Mouse (Mus musculus) CD4-positive, CD25-positive, alpha-beta regulatory T cell, adult 2 months (primary cell): ENCODE results near the gene Slc4a3.

Source experiments
- DNase-seq: peaks from one replicate; pipeline ENCODE4 v3.0.0-alpha.2; 2012; ENCODE audit warnings: low read depth, low spot score

Gene Slc4a3

DNA sequence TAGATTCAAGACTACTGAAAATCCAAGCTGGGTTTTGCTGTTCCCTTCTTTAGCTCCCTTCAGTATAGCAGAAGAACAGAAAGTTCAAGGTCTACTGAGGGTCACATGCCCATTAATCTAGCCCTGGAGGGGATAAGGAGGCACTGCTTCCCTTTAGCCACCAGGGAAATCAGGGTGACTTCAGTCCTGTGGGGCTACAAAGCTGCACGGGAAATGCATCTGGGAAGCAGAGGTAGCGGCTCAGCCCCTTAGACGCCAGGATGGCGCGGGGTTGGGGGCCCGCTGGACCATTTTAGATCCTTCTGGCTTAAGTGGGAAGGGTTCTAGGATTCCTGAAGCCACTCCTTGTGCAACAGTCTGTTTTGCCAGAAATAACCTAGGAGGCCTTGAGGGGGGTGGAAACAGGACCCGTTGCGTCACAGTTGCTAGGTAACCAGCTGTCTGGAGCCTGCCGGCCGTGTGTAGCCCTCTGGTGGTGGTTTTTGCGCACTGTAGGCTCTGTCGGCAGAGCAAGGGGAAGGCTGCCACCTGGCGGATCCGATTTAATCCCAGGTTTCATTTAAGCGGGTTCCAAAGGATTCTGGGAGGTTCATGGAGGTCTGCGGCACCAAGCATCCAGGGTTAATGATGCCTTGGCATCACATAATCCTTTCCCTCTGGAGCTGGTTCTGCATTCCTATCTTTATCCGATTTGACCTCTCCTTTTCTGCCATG, 13.3 kb downstream of the Slc4a3 start:
- peak; percentile 83 for DNase-seq

DNA sequence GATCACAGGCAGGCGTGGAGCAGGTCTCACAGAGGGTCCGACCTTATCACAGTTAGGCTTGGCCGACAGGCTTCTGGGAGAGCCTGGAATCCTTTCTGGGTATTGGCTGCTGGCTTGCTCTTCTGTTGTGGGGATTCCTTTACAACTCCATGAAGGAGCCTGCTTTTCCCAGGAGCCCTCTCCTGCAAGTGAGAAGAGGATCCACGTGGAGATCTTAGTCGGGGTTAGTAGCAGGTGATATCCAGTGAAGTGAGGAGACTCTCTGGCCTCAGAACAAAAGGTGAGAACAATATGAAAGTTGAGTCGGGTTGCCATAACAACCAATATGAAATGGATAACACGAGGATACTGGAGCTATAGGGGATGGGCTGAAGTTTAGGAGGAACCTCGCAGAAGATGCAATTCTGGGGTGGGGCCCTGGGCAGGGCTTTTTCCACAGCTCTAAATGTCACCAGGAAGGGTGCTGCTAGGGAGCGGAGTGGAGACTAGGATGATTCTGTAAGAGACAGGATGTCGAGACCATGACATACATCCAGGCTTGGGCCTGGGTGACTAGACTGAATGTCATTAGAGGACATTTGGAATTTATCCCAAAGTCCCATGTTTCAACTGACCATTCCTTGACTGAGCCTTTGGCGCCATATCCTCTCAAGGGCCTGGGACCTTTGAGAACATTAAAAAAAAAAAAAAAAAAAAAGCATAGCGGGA, 14.3 kb downstream of the Slc4a3 start:
- DNase-seq = no peak

DNA sequence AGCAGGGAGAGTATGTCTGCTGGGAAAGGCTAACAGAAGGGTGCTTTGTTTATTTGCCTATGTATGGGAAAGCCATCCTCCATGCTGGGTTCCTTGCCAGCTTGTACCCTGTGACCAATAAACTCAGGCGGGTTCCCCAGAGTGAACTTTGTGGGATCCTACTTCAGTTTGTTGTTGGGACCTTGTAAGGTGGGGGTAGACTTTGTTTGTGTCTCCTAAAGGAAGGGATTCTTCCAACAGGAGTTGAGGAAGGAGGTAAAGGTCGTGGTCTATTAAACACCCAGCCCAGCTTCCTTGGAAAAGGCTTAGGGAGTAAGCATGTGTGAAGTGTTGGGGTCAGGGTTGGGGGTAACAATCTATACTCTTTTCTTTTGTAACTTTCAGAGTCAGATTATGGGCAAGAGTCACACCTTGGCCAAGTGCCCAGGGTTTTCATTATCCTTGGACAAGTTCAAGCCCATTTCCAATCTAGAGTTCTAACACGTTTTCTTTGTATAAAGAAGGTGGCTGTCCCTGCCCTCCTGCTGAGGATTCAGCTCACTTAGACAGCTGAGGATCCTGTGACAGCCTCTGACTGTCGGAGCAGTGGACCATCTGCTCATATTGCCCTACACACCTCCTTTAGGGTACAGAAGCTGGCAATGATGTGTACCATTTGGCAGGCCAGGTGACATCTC, 15.3 kb downstream of the Slc4a3 start:
- DNase-seq = no peak

DNA sequence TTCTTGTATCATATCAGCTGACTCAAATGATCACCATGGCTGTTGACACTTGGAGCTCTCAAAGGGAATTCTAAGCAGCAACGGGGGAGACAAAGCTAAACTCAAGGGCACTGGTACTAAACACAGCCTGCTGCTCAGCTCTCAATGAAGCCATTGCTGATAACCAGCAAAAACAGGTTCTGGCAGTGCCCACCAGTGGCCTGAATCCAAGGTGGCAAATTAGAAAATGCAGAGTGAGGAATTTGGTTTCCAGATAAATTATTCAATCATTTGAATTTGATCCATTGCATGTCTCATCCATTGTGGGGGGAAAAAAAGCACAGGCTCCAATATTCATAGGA, 15.8 kb downstream of the Slc4a3 start:
- DNase-seq = no peak

DNA sequence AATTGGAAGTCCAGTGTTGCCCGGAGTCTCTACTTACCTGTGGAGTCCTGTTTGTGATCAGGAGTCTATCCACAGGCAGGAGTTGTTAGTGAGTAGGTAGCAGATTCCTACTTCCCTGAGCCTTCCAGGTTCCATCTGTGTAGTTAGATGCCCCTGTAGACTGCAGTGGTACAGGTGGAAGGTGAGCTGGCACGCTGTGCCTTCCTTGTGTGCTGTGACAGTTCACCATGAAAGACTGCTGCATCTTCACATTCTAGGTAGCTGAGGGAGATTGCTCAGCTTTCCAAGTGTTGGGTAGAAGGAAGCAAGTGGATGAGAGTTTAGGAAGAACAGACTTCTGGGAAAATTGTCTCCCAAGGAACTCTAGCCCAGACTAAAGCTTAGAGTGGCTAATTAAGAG, 18.0 kb downstream of the Slc4a3 start:
- DNase-seq = no peak

DNA sequence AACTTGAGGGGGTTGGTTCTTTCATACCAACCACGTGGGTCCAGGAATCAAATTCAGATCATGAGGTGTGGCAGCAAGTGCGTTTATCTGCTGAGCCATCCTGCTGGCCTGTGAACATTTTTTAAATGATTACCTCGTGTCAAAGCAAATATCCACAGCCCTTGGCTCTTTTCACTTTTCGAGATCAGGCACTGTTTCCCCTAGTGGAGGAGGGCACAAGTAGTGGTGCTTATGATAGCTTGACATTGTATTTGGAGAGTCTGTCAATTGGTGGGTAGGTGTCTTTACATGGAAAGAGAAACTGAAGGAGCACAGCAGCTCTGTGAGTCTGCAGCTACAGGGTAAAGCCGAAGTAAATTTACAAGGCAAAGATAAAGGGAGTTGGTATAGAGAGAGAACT, 18.9 kb downstream of the Slc4a3 start:
- DNase-seq = no peak

DNA sequence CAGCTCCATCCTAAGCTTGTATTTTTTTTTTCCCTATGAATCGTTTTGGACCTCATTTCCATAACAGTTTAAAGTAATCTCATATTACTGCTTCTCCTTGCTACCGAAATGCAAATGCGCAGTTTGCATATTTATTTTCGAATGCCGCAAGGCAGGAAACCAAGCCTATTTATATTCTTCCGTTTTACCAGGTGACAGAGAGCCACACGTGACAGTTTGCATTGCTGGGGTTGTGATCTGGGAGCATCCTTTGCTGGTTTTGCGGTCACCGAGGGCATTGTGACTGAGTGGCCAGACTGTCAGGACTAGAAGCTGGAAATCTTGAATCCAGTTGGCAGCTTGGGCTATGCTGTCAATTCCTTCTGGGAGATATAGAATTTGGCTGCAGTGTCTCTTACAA, 19.6 kb downstream of the Slc4a3 start:
- no peak for DNase-seq

DNA sequence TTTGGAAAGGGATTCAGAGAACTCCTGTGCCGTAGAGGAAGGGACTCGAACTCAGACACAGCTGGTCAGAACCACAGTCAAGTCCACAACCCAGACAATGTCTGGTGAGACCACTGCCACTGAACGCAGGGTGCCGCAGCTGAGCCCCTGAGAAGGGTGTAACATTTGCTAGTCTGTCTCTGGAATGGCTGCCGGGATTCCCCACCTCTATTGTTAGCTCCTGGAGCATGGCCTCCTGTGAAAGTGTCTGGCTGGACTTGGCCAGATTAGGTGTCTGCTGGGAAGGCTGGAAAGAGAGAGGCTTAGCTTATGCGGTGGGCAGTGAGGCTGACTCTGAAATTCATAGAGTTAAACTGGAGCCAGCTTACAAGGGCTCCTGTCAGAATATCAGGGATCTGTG, 24.3 kb downstream of the Slc4a3 start:
- DNase-seq = no peak

DNA sequence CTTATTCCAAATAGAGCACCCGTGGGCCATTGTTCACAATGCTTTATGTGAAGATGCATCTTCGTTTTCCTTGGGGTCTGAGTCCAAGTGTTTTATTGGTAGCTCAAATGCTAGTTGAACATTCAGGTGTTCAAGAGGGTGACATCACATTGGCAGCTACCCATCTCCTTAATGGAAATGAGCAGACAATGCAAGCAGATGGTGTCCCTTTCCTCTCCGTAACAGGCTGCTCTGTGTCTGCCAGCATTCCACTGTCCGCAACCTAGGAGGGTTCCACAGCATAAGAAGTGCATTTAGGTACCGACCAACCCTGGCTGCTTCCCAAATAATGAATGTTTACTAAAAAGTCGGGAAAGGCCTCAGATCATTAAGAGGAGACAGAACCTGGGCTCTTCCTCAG, 26.7 kb downstream of the Slc4a3 start:
- no peak for DNase-seq

DNA sequence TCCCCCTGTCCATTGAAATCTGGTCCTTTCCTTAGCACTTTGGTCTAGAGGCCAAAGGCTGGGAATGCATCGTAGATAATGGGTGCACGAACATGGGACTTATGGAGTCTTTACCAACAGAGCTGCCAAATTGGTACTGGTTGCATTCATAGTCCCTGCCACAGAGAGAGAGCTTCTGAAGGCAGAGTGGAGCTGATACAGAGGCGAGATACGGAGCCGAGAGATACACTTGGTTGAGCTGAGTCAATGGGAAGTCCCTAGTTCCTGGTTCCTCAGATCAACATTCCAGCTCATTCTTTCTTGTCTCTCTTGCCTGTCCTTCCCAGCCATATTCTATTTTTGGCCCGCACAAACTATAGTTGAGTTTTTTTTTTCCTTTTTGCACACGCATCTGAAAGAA, 27.6 kb downstream of the Slc4a3 start:
- DNase-seq = no peak

DNA sequence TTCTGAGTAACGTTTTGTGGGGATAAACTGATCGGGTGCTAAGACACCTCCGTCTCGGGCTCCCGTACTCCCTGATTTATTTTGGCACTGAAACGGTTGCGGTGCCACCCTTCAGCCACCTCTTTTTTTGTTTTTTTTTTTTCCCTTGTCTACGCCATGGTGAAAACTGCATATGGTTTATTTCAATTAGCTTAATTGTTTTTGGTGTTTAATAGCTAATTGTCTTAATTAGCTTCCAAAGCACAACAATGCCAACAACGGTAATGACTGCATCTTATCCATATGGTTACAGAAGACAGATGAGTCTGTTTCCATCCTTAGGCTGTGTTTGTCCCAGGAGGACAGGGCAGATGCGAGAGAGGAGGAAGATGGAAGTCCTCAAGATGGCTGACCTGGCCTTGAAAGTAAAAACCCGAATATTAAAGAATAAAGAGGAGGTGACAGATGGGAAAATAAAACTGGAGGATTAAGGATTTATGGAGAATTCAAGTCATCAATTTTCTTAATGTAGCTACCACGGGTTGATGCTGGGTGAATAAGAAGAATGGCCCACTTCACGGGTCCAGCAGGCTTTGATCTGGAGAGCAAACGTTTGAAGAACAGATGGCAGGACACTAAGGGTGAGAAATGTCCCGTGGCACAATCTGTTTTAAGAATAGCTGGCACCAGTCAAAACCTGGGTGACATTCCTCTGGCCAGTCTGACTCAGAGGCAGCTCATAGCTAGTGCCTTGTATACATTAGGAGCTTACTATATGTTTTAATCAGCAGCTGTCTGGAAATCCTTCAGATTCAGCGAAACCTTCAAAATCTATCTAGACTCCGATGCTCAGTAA, 28.6 kb downstream of the Slc4a3 start:
- DNase-seq = no peak

DNA sequence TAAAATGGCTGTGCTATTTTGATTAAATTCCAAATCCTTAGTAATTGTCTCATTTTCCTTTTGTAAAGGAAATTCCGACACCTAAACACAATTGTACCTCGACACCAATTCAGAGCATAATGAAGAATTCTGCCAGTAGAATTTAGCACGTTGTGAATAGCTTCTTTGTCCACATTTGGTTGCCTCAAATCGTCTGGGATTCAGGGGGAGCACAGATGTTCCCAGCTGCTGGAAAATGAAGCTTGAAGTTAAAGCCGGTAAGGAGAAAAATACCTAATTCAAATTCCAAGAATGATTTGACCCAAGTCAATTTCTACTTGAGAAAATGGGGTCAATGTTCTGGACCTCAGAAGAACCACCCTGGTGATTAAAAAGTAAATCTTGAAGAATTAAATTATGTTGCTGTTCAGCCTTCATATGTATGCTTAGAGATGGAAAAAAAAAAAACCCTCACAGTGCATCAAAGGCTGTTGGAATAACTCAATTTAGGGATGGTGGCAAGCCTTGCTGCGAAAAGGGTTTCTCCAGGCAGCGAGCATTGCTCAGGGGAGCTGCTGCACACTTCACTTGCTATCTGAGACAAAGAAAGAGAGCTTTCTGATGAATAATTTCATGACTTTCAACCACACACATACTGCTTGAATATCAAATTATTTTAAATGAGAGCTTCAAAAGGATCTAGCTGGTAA, 36.0 kb downstream of the Slc4a3 start:
- no peak for DNase-seq

DNA sequence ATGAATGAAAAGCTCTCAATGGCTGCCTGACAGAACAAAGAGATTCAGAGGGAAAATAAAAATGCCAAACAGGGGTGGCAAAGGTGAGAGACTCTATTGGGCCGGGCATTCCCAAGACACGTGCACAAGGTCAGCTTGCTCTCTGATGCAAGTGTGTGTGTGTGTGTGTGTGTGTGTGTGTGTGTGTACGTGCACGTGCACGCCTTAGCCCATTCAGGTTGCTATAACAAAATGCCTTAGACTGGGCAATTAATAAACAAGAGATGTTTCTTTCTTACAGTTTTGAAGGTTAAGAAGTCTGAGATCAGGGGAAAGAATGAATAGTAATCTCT, 36.5 kb downstream of the Slc4a3 start:
- no peak for DNase-seq

DNA sequence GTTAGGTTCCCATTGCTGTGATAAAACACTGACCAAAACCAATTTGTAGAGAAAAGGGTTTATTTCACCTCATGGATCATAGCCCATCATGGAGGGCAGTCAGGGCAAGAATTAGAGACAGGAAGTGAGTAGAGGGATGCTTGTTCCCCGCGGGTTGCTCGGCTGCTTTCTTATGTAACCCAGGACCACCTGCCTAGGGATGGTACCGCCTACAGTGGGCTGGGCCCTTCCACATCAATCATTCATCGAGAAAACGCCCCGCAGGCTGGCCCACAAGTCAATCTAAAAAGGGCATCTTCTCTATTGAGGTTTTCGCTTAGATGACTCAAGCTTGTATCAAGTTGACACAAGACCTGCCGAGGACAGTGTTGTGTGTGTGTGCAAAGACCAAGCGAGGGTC, 37.0 kb downstream of the Slc4a3 start:
- no peak for DNase-seq

DNA sequence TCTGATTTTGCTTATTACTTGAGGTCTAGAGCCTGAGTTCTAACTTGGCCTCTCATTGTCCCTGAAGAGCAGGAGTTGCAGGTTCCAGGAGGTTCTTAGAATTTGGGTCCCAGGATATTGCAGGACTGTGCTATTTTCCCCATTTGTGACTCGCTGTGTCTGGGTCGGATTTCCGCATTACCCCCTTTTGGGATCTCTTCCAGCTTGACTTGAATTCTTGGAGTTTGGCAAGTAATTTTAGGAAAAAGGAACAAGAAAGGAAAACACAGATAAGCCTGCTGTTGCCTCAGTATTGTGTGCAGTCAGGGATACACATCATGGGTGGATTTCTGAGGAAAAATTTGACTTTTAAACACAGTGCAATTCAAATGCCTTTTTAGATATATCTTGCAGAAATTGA, 40.7 kb downstream of the Slc4a3 start:
- no peak for DNase-seq

DNA sequence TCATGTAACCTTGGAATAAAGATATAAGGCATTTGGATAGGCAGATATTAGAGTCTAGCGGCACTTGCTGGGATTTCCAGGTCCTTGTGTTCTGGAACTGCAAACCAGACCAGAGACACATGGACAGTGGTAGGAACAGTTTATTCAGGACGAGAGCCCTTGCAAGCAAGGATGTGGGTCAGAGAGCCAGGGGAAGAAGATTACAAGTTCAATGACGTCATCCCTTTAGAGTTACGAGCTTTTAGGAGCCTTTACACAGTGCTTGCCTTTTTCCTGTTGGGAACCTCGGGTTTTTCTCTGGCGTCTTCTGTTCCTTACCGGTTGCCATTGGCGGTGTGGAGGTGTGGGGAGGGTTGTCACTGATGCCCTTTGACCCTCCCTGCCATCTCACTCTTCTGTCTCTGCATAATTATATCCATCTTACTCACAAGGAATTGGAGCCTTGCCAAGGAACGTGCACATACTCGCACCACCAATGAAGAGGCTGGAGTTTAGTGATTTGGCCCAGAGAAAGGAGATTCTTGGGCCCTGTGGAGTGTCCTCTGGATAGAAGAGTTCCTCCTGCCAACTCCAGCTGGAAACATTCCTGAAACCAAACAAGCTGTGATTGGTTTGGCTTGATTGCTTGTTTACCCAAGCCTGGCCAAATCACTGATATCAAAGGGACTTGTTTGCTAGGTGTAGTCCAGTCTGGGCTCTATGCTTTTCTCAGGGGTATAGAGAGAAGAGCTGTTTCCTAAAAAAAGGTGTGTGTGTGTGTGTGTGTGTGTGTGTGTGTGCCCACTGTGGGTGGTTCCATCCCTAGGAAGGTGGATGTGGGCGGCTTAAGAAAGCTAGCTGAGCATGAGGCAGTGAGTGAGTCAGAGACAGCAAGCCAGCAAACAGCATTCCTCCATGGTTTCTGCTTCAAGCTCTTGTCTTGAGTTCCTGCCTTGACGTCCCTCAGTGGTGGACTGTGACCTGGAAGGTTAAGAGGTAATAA, 42.0 kb downstream of the Slc4a3 start:
- DNase-seq = no peak

DNA sequence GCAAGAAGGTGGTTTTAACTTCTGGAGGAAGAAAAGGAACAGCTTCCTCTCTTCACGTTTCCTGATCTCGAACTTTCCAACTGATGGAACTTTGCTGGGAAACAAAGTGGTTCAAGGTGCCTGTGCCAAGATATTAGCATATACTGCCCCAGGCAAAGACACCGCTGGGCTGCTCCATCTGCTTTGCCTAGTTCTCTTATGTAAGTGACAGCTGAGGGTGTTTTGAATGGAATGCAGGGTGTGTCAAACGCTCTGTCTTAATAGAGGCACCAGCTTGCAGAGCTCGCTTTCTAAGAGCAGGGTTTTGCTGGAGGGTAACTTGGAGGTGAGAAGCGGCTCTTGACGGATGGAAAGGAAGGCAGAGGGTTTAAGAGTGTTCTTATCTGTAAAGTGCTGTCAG, 42.8 kb downstream of the Slc4a3 start:
- DNase-seq = no peak

DNA sequence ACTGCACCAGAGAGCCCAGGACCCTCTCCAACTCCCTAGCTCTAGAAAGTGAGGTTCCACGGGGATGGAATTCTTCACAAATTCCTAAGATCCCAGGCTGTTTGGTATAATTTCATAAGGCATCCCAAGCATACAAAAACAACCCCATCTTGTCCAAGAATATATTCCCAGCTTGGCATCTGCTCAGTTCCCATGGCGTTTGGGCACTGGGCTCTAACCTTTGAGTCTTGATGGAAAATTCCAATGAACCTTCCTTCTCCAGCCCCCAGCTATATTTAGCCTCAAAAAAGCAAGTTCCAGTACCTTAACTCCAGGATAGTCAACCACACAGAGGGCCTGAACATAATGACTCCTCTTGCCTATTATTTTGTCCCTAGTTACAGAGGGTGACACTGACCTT, 43.9 kb downstream of the Slc4a3 start:
- no peak for DNase-seq

DNA sequence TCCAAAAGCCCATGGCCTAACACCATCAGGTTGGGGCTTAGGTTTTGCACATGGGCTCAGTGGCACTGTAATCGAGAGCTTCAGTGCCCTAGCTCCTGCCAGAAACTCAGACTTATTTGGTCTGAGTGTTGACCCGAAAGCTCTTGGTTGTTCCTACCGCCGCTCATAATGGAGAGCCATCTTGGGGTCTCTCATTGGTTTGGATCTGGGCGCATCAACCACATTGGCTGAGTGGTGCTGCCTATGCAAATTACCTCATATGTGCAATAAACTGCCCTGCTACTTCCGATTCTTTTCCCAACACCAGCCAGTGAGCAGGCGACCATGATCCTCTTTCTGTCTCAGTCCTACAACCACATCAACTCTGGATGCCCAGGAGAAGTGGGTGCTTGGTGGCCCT, 47.9 kb downstream of the Slc4a3 start:
- DNase-seq = no peak

DNA sequence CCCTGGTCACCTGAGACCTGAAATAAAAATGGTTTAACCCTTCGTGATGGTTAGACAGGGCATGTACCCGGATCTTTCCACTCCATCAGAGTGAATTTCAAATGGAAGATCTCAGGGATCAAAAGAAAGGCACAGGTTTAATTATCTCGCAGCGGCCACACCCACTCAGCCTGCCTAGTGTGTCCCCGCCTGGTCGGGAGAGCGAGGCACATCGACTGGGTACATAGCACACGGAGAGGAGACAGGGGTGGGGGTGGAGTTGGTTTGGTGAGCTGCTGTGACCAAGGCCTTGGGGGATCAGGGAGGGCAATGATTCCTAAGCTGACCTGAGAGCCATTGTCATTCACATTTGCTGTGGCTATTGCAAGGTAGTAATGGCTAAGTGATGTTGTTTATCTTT, 48.8 kb downstream of the Slc4a3 start:
- no peak for DNase-seq

DNA sequence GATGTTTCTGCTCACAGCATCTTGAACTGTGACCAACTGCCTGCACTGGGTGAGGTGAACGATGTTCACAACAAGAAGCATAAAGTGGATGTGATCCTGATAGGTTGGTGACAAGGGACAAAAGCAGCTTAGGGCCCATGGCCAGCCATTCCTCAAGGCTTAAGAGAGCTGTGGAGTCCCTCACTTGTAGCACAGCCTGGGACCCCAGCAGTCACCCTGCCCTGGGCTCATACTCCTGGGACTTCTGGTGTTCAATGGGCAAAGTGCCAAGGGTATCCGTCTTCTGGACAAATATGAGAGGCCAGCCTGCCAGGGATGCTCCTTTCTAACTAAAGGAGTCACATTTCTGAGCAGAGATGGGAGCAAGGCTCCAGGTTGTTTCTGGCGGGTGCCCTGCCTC, 49.9 kb downstream of the Slc4a3 start:
- DNase-seq = no peak
